Mouse (Mus musculus) ES-Bruce4 (cell line): ENCODE data around the gene Gstm7.

Experiments
- EP300 ChIP-seq: IDR thresholded peaks from 2 replicates; pipeline ENCODE4 v1.6.1; 2011; ENCODE audit warnings: low read depth, low read length; ENCODE audit not compliant: insufficient read depth
- POLR2A ChIP-seq: IDR thresholded peaks from one replicate; pipeline ENCODE4 v1.8.1; 2011; ENCODE audit warnings: low read length; ENCODE audit not compliant: insufficient read depth

GRCm38 (mm10) chr3:107964656-107965308 lies 33.2 kb upstream of the Gstm7 start:
- TF ChIP-seq EP300: 0 out of 2 replicates have a peak, but pooled peaks have one; percentile 13
- no peak for TF ChIP-seq POLR2A
